Mouse (Mus musculus) embryonic fibroblast, embryonic 13.5 days (primary cell): ENCODE measurements around the gene Traip.

Experiments
- CTCF ChIP-seq: IDR thresholded peaks from 2 replicates; pipeline ENCODE4 v1.5.1; 2011; ENCODE audit warnings: mild to moderate bottlenecking, control low read depth, low read length, moderate library complexity, borderline replicate concordance; ENCODE audit not compliant: insufficient read depth
- POLR2A ChIP-seq: IDR thresholded peaks from 2 replicates; pipeline ENCODE4 v1.6.1; 2011; ENCODE audit warnings: low read depth, mild to moderate bottlenecking, control low read depth, low read length, moderate library complexity

DNA sequence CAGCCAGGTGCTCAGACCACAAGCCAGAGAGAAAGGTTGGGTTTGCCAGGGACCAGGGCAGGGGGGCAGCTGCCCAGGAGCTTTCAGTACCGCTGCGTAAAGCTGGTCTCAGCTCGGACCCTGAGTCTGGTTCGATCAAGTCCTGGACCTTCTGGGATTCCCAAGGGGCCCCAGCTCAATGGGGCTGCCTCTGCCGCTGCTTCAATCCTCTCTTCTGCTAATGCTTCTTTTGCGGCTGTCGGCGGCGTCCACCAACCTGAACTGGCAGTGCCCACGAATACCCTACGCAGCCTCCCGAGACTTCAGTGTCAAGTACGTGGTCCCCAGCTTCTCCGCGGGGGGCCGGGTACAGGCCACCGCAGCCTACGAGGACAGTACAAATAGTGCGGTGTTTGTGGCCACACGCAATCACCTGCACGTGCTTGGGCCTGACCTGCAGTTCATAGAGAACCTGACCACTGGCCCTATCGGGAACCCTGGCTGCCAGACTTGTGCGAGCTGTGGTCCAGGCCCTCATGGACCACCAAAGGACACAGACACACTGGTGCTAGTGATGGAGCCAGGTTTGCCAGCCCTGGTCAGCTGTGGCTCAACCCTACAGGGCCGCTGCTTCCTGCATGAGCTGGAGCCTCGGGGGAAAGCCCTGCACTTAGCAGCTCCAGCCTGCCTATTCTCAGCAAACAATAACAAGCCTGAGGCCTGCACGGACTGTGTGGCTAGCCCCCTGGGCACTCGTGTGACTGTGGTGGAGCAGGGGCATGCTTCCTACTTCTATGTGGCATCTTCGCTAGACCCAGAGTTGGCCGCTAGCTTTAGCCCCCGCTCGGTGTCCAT is 42.8 kb upstream of the Traip start:
- TF ChIP-seq POLR2A (no peak), CTCF (no peak)
